Mouse (Mus musculus) adrenal gland, postnatal 25 days (tissue): ENCODE results near the gene Cnst. TPM values are rescaled to one million over a fixed set of nuclear protein-coding genes. Genes with fewer than 3 reads are reported as not detected.
"Not testable (repeated sequence)": the region's sequence is repeated elsewhere in the genome, so short reads cannot be mapped to it uniquely, and the experiment has no call there.

Experiments
- DNase-seq: peaks from one replicate; pipeline ENCODE4 v3.0.0; 2021; ENCODE audit warnings: mixed read lengths
- total RNA-seq: library from RNA; stranded (reverse); gene quantifications from 2 replicates; pipeline ENCODE4 v1.2.3, GENCODE M21; 2021

Cnst gene
- total RNA-seq, 1 experiment from 2014 or later, result 60.7 TPM

DNA sequence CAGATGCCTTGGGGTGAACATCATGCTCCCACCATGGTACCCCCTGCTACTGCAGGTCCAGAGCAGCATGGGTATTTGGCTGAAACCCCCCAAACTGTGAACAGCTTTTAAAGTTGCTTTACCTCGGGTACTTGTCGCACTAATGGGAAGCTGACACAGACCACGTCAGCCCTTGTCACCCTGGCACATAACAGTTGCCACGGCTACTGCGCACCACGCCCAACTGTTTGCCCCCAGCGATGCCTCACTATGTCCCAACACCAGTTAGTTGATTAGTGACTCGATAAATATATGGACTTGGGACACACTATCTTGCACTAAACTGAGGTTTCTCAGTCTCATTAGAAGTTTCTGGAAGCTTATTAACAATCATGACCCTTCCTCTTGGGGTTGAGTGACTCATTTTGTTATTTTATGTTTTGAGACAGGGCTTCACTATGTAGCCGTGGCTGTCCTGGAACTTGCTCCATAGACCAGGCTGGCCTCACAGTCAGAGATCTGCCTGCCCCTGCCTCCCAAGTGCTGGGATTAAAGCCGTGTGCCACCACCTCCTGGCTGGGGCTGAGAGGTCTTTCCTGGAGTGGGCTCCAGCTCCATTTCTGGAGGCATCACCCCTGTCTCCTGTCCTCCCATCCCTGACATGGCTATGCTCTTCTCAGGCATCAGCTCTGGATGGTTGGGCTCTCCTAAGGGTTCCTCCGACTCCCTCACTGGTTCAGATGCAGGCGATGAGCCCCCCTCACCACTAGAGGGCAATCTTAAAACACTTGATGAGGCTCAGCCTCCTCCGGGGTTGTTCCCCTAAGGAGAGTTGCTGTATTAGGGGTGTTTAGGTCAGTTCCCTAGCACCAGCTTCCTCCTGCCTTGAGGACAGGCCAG, 99.2 kb downstream of the Cnst start:
- DNase-seq, result peak; percentile 72

DNA sequence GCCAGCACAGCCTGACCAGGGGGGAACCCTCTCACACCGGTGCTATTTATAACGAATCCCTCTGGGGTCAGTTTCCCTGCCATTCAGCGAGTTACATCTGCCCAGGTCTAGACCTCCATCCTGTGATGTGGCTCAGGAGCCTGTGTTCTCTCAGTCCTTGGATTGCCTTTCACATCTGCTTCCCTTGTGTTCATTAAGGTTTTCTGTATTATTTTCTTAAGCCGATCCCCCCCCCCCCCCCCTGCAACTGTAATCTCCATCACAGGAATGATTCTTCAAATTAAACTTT, 99.8 kb downstream of the Cnst start:
- DNase-seq, result no peak

DNA sequence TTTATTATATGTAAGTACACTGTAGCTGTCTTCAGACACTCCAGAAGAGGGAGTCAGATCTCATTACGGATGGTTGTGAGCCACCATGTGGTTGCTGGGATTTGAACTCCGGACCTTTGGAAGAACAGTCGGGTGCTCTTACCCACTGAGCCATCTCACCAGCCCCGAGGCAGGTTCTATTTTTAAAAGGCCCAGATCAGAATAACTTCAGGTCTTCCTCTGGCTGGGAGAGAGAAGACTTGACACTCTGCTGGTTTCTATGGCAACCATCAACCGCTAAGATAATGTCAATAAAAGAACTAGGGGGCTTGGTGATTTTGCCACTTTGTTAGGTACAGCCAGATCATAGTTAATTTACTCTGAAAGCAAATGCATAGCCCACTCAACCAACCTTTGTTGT, 102.5 kb downstream of the Cnst start:
- not testable (repeated sequence) for DNase-seq

DNA sequence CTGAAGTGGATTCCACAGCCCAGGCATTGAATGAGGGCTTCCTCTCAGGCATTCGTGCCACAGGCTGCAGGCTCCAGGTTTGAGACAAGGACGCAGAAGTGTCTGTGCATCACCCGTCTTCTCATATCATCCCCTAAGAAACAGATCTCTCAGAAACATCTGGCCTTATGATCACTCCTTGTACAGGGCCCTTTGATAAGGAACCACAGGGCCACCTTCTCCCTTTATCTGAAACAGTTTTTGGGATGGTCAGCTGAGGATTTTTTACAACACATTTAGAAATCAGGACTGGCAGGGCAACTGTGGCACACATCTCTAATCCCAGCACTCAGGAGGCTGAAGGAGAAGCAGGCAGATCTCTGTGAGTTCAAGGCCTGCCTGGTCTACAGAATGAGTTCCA, 103.2 kb downstream of the Cnst start:
- DNase-seq, result no peak

DNA sequence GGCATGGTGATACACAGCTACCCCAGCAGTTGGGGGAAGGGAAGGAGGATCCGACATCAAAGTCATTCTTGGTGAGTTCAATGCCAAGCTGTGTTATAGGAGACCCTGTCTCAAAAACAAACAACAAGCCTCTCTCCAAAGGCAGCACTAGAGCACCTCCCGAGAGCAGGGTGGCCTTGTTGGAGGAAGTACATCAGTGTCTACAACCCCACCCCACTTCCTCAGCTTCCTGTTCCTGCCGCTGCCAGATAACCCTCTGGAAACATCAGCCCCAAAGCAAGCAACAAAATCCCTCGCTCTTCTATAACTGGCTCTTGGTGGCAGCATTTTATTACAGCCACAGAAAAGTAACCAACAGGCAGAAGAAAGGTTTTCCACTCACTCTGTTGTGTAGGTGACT, 104.1 kb downstream of the Cnst start:
- DNase-seq, result no peak

DNA sequence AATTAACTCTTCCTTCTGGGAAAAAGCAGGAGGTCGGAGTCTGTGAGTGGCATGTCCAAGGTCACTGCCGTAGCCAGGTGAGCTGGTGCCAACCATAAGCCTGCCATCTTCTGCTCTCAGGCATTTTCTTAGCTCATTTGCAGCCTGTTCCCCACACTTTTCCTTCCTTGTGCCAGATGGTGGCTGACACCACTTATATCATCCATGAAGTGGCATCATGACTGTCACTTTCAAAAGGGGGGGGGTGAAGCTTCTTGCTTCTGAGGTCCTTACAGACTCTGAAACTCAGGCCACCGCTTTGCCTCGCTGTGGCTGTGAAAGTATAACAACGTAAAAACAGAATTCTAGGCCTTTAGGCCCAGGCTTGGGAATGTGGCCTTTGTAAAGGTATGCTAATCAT, 105.1 kb downstream of the Cnst start:
- DNase-seq, result no peak

DNA sequence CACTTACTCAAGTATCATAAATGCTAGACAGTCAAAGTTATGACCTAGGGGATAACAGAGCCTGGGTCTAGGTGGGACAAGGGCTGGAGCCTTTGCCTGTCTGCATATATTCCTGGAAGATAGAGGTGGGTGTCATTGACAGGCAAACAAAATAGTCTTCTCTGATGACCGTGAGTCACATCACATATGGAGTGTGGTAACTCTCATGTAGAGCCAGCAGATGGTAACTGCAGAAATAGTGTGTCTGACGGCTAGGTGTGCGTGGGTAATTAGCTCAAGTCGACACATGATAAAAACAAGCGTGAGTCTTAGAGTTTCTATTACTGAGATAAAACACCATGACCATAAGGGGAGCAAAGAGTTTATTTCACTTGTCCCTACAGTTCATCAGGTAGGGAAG, 116.9 kb downstream of the Cnst start:
- DNase-seq, result no peak

DNA sequence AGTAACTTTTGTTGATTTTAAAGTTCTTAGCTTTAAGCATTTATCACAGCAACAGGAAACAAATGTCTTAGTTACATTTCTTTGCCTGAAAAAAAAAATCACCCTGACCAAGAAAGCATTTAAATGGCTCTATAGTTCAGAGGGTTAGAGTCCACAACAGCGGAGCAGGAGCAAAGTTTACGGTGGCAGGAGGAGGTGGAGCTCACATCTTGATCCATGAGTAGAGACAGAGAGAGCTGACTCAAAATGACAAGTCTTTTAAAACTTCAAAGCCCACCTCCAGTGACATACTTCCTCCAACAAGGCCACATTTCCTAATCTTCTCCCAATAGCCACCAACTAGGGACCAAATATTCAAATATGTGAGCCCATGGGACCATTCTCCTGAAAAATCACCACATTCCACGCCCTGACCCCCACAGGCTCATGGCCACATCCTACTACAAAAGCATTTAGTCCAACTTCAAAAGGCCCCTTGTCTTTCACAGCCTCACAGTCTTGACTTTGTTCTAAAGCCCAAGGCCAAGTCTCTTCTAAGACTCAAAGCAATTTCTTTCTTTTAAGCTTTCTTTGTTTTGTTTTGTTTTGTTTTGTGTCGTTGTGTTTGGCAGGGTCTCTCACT, 118.2 kb downstream of the Cnst start:
- no peak for DNase-seq

DNA sequence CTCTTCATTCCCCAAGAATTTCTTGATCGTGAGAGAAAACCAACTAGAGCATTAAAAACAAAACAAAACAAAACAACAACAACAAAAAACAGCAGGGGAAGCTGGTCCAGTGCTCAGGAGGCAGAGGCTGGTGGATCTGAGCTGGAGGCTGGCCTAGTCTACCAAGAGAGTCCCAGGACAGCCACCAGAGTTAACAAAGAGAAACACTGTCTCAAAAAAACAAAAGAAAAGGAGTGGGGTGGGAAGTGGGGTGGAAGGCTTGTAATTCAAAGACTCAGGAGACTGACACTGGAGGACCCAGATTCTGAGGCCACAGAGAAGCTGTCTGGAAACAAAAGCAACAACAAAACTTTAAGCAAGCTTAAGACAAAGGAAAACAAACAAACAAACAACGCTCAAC, 120.8 kb downstream of the Cnst start:
- no peak for DNase-seq

DNA sequence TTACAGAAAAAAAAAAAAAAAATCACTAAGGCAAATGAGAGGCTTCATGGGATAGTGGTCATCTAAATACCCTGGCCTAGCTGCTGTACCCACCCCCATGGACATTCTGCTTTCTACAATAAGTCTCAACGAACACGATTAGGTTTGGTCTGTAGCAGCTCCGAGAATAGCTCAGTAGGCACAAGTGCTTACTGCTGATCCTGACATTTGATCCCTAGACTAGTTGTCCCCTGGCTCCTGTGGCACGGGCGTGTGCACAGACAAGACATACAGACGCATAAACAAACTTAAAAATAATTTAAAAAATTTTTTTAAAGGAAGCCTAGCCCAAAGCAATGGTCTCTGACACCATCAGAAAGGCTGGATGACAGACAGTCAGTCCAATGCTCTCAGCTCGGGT, 121.3 kb downstream of the Cnst start:
- no peak for DNase-seq

DNA sequence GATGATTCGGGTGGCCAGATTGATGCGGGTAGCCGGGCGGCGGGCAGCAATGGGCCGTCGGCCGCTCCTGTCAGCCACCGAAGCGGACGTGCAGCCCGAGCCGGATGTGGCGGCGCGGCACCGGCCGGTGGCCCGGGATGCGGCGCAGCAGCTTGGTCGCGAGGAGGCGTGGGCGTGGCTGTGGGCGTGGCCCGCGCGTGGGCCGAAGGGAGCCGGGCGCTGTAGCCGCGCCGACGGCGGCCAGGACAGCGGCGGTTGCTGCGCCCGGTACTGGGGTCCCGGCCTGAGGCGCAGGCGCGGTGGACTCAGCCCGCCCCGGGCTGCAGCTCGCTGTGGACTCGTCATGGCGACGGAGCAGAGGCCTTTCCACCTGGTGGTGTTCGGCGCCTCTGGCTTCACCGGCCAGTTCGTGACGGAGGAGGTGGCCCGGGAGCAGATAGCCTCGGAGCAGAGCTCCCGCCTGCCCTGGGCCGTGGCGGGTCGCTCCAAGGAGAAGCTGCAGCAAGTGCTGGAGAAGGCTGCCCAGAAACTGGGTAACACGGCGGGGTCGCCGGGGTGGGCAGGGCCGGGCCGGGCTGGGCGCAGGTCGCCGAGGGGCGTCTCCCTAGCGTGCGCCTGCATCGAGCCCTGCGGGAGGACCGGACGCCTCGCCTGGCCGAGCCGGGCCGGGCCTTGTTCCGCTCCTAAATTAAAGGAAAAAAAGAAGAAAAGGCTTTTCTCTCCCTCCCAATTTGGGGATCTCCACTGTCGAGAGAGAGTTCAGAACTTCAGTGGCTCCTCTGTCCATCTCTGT, 122.0 kb downstream of the Cnst start, which contains the start of gene Sccpdh:
Sccpdh (plus strand) TSS at position 198 of the 793 bp plus-strand sequence.
- DNase-seq, result peak; percentile 94

DNA sequence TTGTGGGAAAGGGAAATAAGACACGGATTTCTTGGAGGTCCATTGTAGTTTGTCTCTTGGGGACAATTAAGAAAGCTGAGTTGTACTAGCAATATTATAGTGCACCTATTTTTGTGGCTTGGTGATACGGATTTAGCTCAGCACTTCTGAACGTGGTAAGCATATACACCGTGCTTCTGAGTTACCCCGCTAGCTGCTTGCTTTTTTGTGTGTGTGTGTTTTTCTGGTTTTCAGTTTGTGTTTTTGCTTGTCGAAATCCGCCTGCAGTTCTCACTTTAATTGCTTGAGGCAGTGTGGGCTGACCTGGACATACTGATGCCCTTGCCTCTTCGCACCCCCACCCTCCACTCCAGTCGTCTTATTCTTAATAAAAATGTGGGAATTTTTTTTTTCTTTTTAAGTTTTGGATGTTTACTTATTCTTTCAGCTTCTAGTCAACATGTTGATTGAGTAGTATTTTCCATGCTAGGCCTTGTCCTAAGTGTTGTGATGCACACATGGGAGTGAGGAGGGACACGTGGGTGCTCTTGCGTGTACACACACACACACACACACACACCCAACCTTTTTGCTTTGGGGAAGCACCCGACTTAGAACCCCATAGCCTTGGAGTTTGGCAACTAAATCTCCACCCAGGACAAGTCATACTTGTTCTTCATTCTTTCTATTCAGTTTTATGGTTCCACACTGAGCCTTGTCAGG, 122.8 kb downstream of the Cnst start:
- DNase-seq, result no peak

DNA sequence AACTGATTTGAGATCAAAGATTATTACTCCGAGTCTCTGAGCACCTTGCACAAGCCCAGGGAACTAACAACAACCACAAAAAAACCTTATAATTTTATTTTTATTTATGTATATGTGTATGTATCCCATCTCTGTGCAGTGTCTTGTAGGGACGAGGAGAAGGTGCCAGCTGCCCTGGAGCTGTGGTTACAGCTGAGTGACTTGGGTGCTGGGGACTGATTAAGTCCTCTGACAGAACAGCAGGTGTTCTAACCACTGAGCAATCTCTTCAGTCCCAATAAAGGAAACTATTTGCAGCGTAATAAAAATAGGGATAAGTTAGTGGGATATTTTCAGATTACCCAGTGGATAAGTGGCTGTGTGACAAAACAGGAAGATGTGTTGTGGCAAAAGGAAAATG, 128.2 kb downstream of the Cnst start:
- DNase-seq, result no peak

DNA sequence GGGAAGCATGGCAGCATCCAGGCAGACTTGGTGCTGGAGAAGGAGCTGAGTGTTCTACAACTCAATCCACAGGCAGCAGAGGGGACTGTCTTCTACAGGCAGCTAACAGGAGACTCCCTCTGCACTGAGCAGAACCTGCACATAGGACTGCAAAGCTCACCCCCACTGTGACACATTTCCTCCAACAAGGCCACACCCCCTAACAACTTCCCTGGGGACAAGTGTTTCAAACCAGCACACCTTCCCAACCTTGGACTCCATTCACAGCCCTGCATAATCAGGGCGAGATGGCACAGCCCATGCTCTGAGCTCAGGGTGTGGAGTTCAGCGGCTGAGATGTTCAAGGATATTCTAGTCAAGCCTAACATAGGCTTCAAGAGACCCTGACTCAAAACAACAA, 130.9 kb downstream of the Cnst start:
- no peak for DNase-seq

Other genes starting within 250 kb of the Cnst start
- 5.4 and 9.6 TPM in 2 replicates for gene Smyd3, start 28.3 kb upstream of the Cnst start, total RNA-seq
- 45.1 and 48.6 TPM in 2 replicates for gene Tfb2m, start 103 bp upstream of the Cnst start, total RNA-seq
- gene Sccpdh, start 121.8 kb downstream of the Cnst start, total RNA-seq, result 37.3 and 41.0 TPM in 2 replicates
- gene Kif28, start 198.9 kb downstream of the Cnst start, total RNA-seq, result not detected in 2 replicates